Mouse (Mus musculus) small intestine, adult 10 weeks (tissue): Measurements from ENCODE around the gene Msx3. TPM values are rescaled to one million over a fixed set of nuclear protein-coding genes. Genes with fewer than 3 reads are reported as not detected.

Experiments
- polyA plus RNA-seq: library from polyadenylated mRNA; stranded (reverse); fragments of 350-450 nt; fragmentation: Illumina TruSeq; extraction: RNeasy Lipid Tissue Mini Kit (QIAGEN cat#74804); gene quantifications from one replicate; pipeline ENCODE4 v1.2.3, GENCODE M21; 2014; ENCODE audit warnings: low replicate concordance

The Msx3 gene
- polyA plus RNA-seq = not detected

DNA sequence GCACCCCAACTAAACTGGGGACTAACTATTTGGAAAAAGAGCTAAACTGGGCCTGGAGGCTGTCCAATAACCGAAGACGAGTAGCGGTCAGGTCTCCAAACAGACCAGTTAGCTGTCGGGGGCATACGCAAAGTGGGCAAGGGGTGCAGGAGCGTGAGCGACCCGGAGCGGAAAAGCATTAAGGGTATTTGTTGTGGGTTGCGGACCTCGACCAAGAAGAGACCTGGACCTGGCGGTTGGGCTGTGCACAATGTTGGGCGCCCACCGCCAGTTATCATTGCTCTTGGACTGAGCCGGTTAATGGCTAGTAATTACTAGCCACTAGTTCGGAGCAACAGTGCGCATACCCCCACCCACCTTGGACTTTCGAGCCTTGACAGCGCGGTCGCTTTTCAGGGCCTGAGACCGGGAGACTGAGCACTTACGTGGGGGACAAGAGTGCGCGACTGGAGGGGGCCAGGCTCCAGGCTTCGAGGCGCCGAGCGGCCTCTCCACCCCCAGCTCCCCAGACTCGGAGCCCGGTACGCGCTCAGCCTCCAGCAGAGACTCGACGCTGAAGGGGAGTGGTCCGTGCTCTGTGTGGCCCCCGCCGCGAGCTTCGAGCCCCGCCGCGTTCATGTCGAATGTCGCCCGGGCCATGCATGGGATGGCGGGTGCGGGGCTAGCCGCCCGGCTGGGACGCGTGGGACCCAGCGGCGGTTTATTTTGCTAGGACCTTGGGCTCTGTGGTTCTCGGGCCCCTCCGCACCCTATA lies at the start of gene Msx3:
Msx3 (minus strand) TSS at position 729 of the 754 bp plus-strand sequence.

GRCm38 (mm10) chr7:140092924-140093528 lies 44.1 kb upstream of the Msx3 start, which contains the start of gene Prap1:
Gene Prap1 (plus strand): TSS chr7:140093395.

GRCm38 (mm10) chr7:140082242-140082678 lies 33.4 kb upstream of the Msx3 start, which contains the start of gene Caly:
Gene Caly (minus strand): TSS chr7:140082548.

DNA sequence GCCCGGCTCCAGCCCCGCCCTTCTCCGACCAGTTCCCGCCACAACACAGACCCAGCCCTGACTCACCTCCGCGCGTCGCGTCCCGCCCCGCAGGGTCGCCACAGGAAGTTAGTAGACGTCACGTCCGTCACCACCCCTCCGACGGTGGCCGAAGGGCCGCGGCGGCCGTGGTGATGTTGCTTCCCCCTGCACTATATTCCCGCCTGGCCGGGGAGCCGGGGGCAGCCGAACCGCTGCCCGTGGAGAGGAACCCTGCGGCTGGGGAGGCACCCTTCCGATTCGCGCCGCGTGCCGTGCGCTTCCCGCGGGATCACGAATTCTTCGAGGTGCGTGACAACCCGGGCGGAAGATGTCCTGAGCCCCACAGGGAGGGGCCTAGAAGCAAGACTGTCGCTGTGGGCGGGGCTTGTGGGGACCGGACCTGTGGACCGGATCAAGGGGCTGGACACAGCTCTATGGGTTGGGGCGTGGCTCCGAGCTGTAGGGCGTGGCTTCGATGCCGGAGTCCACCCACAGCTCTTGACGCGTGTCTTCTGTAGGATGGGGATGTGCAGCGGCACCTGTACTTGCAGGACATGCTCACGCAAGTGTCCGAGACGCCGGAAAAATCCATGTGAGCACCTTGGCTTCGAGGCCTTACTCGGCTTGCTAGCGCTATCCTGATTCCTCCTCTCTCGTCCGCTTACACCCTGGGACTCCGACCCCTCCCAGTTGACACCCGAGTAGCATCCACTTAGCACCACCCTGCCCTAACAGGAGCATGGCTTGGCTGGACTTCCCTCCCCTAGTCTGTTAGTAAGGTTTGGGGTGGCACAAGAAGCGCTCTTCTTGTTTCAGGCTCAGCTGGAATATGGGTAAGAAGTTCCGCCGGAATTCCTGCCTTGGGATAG lies 12.4 kb downstream of the Msx3 start, which contains the start of the genes Zfp511 and Tubgcp2:
Zfp511 (plus strand) TSS at position 111 of the 890 bp plus-strand sequence.
Tubgcp2 (minus strand) TSS at position 389 of the 890 bp plus-strand sequence.

Other genes with a start within 250 kb of the Msx3 start
- not detected for gene Adgra1, start 214.9 kb downstream of the Msx3 start, polyA plus RNA-seq
- 0.11 TPM for gene Kndc1, start 154.4 kb downstream of the Msx3 start, polyA plus RNA-seq
- not detected for gene Utf1, start 105.3 kb downstream of the Msx3 start, polyA plus RNA-seq
- gene 6430531B16Rik, start 70.3 kb downstream of the Msx3 start, polyA plus RNA-seq = not detected
- 0.11 TPM for gene Adam8, start 56.5 kb downstream of the Msx3 start, polyA plus RNA-seq
- gene Zfp511, start 12.7 kb downstream of the Msx3 start, polyA plus RNA-seq = 7.8 TPM
- gene Tubgcp2, start 12.4 kb downstream of the Msx3 start, polyA plus RNA-seq = 4.9 TPM
- gene Caly, start 33.5 kb upstream of the Msx3 start, polyA plus RNA-seq = not detected
- 108 TPM for gene Prap1, start 44.3 kb upstream of the Msx3 start, polyA plus RNA-seq
- 54.7 TPM for gene Fuom, start 53.4 kb upstream of the Msx3 start, polyA plus RNA-seq
- 2.9 TPM for gene Paox, start 66.7 kb upstream of the Msx3 start, polyA plus RNA-seq
- gene Echs1, start 67.4 kb upstream of the Msx3 start, polyA plus RNA-seq = 65.0 TPM
- gene Mtg1, start 88.5 kb upstream of the Msx3 start, polyA plus RNA-seq = 1.1 TPM
- gene Sprn, start 105.8 kb upstream of the Msx3 start, polyA plus RNA-seq = 0.11 TPM
- gene Olfr522, start 115.7 kb upstream of the Msx3 start, polyA plus RNA-seq = not detected
- gene Olfr523, start 124.1 kb upstream of the Msx3 start, polyA plus RNA-seq = not detected
- not detected for gene Olfr524, start 156.9 kb upstream of the Msx3 start, polyA plus RNA-seq
- not detected for gene Cd163l1, start 169.2 kb upstream of the Msx3 start, polyA plus RNA-seq
- gene 5830411N06Rik, start 198.2 kb upstream of the Msx3 start, polyA plus RNA-seq = not detected